Mouse (Mus musculus) E14TG2a.4 (cell line): Measurements from ENCODE around the gene Polh.

Source experiments
- CTCF ChIP-seq: conservative IDR thresholded peaks from 2 replicates; pipeline ENCODE4 v1.5.1; 2014; ENCODE audit warnings: low read length
- POU5F1 ChIP-seq: IDR thresholded peaks from 2 replicates; pipeline ENCODE4 v1.6.1; 2014; ENCODE audit warnings: low read length, borderline replicate concordance

DNA sequence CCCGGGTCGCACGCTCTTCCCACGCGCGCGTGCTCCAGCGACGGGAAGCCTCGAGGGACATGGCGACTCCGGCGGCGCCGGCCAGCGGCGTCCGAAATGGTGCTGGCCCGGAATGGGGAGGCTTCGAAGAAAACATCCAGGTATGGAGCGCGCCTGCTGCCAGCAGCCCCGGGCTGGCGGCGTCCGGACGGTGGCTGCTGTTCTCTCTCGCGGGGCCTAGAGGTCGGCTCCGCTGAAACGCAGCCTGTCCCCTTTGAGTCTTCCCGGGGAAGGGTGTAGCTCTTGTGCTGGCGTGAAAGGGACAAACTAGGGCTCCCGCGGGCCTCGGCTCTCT lies 45.7 kb upstream of the Polh start:
- TF ChIP-seq CTCF (no peak), POU5F1 (no peak)
